Mouse (Mus musculus) retina, postnatal 7 days (tissue): ENCODE data around the gene Grxcr1.

Experiments
- DNase-seq: peaks from one replicate; pipeline ENCODE4 v3.0.0-alpha.2; 2012; ENCODE audit warnings: low read depth, low spot score

Grxcr1 gene

DNA sequence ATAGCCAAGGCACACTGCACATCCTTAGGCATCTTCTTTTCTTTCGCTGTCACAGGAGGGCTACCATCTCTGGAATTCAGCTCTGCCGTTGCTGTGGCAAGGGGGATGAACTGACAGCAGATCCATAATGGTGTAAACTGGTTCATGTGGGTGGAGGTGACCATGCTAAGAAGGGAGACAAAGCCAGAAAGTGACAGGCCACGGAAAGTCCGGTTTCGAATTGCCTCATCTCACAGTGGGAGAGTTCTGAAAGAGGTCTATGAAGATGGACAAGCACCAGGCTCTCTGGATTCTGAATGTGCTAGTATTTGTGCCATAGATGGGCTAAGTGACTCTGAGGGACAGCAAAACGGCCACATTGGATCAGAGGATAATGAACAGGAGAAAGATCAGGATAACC lies at the start of gene Grxcr1:
Gene Grxcr1, plus strand, starts transcription at position 92 of the 400 bp plus-strand sequence.
- DNase-seq: no peak

DNA sequence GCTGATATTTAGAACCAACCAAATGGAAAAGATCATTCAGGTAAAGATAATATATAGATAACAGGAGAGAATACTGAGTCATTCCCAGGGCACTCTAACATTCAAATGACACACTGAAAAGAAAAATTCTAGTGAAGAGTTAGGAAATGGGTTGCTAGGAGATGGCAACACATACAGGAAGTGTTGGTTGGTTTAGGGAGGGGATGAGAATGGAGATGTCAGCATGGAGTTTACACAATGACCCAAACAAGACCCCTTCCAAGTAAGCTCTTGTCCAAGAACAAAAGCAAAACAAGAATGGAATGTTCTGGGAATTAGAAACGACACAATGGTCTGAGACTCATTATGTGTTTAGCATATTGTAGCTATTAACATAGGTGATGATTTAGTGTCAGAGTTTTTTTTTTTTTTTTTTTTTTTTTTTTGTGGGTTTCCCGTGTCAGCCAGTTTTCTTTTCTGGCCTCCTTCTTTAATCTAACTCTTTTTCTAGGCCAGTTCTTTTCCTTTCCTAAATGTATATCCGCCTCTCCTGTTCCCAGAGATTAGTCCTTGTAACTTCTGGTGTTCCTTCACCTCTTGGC lies 49.6 kb upstream of the Grxcr1 start:
- no peak for DNase-seq

DNA sequence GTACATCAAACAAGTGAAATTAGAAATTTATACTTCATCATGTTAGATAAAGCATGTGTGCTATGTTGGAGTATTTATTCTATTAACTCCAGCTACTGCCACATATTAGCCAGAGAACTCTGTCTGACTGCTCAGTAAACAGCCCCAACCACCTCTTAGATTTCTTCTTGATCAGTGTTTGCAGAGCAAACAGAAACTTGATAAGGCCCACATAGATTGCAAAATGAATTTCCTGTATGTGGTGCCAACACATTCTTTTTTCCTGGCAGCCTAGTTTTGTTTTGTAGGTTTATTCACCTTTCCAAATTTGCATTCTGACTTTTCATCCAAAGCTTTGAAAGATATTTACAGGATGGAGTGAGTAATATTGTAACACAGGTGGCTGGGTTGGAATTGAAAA lies 41.2 kb upstream of the Grxcr1 start:
- no peak for DNase-seq

- DNase-seq: no peak
Observed at GRCm38 (mm10) chr5:68002611-68003010, 29.0 kb upstream of the Grxcr1 start.

- no peak for DNase-seq
Observed at GRCm38 (mm10) chr5:68003904-68004303, 27.7 kb upstream of the Grxcr1 start.

GRCm38 (mm10) chr5:68004419-68004818 lies 27.2 kb upstream of the Grxcr1 start:
- no peak for DNase-seq

- no peak for DNase-seq
Observed at GRCm38 (mm10) chr5:68007074-68007473, 24.6 kb upstream of the Grxcr1 start.

DNA sequence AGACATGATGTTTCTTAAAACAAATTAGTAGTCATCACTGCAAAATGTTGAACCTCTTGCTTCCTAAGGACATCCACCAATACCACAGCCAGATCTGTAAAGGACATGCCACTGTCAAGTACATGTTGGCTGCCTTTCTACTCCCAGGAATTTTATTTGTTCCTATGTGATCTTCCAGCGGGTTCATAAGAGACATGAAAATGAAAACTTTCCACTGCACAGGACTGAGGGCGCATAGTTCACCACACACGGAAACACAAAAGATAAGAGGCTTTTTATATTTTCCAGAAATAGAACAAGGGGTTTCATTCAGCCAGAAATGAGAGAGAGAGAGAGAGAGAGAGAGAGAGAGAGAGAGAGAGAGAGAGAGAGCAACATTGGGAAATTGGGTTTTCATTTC lies 20.1 kb upstream of the Grxcr1 start:
- no peak for DNase-seq

DNA sequence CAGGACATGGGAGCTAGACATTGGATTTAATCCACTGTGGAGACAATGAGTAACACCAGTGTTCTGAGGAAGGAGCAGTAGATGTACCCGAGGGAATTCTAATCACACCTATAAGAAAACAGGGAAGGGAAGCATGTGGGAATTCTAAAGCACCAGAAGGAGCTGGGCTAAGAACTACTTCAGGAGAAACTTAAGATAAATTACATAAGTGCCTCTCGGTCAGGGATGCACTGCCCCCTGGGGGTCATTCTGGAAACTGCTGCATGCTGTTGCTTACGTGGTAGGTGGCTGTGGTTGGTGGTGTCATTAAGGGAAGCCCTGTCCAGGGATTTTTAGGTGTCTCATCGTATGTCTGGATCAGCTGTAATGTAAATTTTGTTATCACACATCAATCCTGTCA lies 19.0 kb upstream of the Grxcr1 start:
- DNase-seq: peak; percentile 45

GRCm38 (mm10) chr5:68020870-68021269 lies 10.8 kb upstream of the Grxcr1 start:
- no peak for DNase-seq

DNA sequence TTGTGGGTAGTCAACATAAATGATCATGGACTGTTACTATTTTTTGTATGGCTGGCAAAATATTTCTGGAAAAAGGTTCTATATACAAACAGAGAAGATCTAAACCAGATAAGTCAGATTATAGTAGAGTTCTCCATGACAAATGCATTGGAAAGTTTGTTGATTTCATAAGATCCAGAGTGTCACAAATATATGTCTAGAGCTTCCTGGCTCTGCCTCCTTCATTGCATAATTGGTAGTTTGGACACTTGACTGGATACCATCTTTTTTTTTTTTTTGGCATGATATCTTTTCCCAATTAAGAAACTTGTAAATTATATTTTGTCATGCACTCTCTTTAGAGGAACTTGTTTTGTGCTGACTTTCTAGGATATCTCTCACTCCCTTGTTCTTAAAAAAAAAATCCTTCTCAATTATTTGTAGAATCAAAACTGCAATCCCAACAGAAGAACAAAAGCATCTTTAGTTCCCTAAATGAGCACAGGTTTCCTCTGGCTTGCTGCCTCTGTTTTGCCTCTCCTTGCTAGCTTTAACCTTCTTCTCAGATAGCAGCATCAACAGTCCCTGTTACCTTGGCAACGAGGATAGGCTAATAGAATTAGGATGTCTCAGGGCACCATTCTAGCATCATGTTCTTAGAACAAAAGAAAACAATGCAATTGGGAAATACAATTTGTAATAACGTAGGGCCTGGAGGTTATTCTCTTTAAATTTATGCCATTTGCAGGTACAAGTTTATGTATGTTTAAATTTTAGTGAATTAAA lies 4.8 kb upstream of the Grxcr1 start:
- DNase-seq: no peak

DNA sequence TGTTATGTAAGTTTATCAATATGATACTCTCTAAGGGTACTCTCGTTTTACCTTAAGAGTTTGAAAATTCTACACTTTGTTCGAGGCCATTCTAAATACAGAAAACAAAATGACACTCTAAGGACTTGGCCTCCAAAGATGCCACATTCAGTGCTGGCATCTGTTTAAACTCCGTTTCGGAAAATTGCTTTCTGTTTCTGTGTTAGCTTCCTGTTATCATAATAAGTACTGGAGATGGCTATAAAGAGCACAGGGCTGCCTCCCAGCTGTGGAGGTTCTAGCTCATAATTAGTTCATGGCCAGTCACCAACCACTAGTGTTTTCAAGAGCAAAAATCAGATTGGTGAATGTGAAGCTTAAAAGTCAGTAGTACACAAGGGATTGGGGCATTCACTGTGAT lies 4.2 kb upstream of the Grxcr1 start:
- DNase-seq: no peak

GRCm38 (mm10) chr5:68033345-68033744 lies 1.7 kb downstream of the Grxcr1 start:
- DNase-seq: no peak

- no peak for DNase-seq
Observed at GRCm38 (mm10) chr5:68039077-68039476, 7.4 kb downstream of the Grxcr1 start.

DNA sequence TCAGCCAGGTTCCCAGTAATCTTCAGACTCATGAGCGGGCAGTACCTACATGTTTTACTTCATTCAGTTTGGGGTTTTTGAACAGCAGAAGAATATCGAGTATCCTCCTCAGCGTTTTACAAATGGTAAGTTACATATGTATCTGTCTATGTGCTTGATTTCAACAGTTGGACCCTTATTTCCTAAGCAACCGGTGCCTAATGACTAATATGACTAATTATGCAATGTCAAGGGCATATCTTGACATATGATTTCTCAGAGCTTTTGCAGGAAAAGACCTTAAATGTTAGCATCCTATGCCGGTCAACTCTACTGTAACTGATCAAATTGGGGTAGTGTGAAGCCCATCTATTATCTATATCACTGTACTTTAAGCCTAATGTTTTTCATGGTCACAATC lies 11.7 kb downstream of the Grxcr1 start:
- DNase-seq: no peak

GRCm38 (mm10) chr5:68048783-68049182 lies 17.1 kb downstream of the Grxcr1 start:
- DNase-seq: no peak

DNA sequence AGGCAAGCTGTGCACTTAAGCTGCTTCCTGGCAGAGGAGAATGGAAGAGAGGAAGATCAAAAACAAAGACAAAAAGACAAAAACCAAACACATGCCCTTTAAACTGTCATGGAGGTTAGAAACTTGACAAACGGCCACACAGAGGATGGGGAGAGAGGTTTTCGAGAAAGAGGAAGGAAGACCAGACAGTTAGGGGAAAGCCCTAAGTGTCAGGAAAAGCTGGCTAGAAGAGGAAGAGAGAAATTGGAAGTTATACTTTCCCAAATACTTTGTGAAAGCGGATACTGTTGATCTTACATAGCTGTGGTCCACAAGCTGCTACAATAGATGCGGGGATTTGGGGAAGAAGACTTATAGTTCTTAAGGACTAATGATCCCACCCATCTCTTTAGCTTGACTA lies 17.9 kb downstream of the Grxcr1 start:
- no peak for DNase-seq

DNA sequence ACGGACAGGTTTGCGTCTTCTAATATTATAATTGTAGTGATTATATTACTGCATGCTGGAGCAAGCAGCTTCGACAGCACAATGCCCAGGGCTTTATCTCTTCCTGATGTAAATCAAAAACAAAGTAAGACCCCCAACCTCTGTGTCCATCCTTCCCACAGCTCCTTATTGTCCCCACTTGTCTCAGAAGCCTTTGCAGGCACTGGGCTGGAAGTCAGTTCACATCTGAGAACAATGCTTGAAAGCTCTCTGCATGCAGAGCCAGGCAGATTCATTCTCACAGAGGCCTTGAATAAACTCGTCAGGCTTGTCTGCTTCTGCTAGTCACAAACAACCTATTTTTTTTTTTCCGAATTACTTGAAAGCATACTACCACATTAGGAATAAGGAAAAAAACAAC lies 19.5 kb downstream of the Grxcr1 start:
- no peak for DNase-seq

DNA sequence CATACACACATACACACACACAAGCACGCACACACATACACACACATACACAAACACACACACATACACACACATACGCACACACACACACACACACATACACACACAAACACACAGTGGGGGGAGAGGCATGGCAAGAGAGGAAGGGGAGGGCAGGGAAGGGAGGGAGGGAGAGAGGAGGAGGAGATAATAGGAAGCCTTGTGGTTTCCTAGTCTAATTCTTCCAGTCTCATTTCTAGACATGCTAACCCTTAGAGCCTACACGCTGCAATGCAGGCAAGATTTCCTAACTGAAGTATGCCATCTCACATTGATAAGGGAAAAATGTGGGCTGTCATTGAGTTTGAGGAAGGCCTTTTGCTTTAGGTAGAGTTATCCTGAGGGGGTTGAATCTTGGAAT lies 25.9 kb downstream of the Grxcr1 start:
- DNase-seq: no peak

- no peak for DNase-seq
Observed at GRCm38 (mm10) chr5:68068694-68069093, 37.1 kb downstream of the Grxcr1 start.

DNA sequence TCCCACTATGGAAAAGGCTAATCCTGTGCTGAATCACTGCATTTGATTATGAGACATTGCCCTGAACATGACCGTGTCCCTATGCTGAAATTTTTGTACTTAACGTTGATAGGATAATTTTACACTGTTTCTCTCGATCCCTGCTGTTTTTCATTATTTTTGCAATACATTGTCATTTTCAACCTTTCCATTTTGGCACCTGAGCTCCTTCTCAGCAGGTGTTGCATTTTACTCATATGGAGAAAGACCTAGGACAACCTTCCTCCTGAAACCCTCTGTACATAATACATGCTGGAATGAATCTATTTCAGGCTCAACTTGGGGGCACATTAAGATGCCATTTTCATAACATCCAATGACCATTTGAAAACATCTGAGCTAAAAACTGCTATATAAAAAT lies 38.7 kb downstream of the Grxcr1 start:
- no peak for DNase-seq

DNA sequence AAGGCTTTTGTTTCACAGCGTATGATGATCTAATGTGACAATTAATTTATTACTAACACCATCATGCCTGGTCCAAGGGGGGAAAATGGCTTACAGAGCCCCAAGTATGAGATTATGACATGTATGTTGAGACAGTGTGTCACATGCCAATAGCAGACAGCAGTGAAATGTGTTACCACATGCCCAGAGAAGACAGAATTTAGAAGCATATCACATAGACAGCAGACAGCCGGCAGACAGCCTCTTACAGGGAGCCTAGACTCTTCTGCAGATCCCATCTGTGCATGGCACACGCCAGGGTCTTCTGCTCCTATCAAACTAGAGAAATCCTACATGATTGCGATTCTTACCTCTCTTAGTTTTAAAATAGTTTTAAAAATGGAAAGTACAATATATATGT lies 40.2 kb downstream of the Grxcr1 start:
- no peak for DNase-seq

GRCm38 (mm10) chr5:68086535-68087098 lies 55.0 kb downstream of the Grxcr1 start:
- DNase-seq: no peak
